Comparison of ENCODE assay signal across 13 mouse cellular contexts in the genomic region with DNA sequence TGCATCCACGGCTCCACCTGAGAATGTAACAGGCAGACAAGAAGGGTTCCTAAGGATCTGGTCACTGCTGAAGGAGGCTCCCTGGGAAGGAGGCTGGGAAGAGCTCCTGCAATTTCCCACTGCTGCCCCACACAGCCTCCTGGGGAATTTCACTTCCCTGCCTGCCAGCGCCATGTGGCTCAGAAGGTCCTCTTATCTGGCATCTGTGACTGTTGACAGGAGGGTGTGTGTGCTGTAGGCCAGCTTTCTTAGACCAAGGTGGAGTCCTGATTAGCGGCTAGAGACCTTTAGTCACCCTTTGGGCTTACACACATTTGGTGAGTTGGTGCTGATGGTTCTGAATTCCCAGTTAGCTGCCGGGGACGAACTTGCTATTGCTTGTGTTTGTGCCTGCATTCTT. TPM values are rescaled to one million over a fixed set of nuclear protein-coding genes. Genes with fewer than 3 reads are reported as not detected.
A peak's percentile ranks its signal among the peaks of the same experiment; 100 is the strongest.
DNase-seq lines count a peak whose midpoint lies in the region; ATAC-seq lines count a peak whose summit lies in the region.
"Had no signal": no experiment of that assay in that cellular context is flagged by ENCODE, and none has a peak within 500 bp of the region (broad histone marks: within the 10 kb centered on the region; RNA-seq: fewer than 3 reads in every experiment).

No protein-coding gene starts in this region.

- no peaks in the 10 kb centered on the region for H3K9me3 ChIP-seq in liver, embryonic 16.5 days (replicated peaks; ENCODE audit: control insufficient read depth, low read length)
- no peaks in the 10 kb centered on the region; the same call in 1 of the 2 replicates for H3K9me3 ChIP-seq in midbrain, embryonic 11.5 days (ENCODE audit: control insufficient read depth, low read length)

- no peaks in the 10 kb centered on the region for H3K27me3 ChIP-seq in liver, embryonic 16.5 days (ENCODE audit: control insufficient read depth, insufficient read depth, low read depth, low read length)
- no peaks in the 10 kb centered on the region for H3K27me3 ChIP-seq in midbrain, embryonic 11.5 days (ENCODE audit: control insufficient read depth, insufficient read depth, low read length)

- ATAC-seq in liver, embryonic 16.5 days (ENCODE audit: low read depth) = peak; percentile 73
- ATAC-seq in midbrain, embryonic 11.5 days (ENCODE audit: low FRiP score) = no peak

- no peak overlapping the region for H3K9ac ChIP-seq in liver, embryonic 16.5 days (ENCODE audit: low read depth, low read length)
- H3K9ac ChIP-seq in midbrain, embryonic 11.5 days (ENCODE audit: low read length) = no peak overlapping the region

- no peak overlapping the region for H3K4me2 ChIP-seq in liver, embryonic 16.5 days (ENCODE audit: low read depth, low read length)
- H3K4me2 ChIP-seq in midbrain, embryonic 11.5 days = no peak overlapping the region

- no peaks in the 10 kb centered on the region for H3K36me3 ChIP-seq in liver, embryonic 16.5 days (ENCODE audit: control insufficient read depth, insufficient read depth)
- no peaks in the 10 kb centered on the region for H3K36me3 ChIP-seq in midbrain, embryonic 11.5 days (ENCODE audit: control insufficient read depth, insufficient read depth, low read length)
- H3K36me3 ChIP-seq: forebrain, embryonic 10.5 days had no signal

- intact Hi-C loops in heart, postnatal 10 days (cut with DNase I) = no loop called here

- no peak overlapping the region for H3K4me3 ChIP-seq in liver, embryonic 16.5 days (ENCODE audit: low read depth, low read length)
- H3K4me3 ChIP-seq in midbrain, embryonic 11.5 days (ENCODE audit: low read depth, low read length) = no peak overlapping the region
- H3K4me3 ChIP-seq: forebrain, embryonic 10.5 days; left cerebral cortex, adult 2 months had no signal

- H3K4me1 ChIP-seq in liver, embryonic 16.5 days (ENCODE audit: control insufficient read depth, low read depth, low read length) = peaks cover 20% of the 10 kb centered on the region
- no peaks in the 10 kb centered on the region for H3K4me1 ChIP-seq in midbrain, embryonic 11.5 days (ENCODE audit: control insufficient read depth, insufficient read depth, low read length)

- WGBS in liver, embryonic 16.5 days (ENCODE audit: insufficient replicate concordance) = 31% methylated on average over 5 of the region's 5 CpGs
- 79% methylated on average over 5 of the region's 5 CpGs for WGBS in midbrain, embryonic 11.5 days

- peak overlapping the region; percentile 25; the same call in 1 of the 2 replicates for H3K27ac ChIP-seq in liver, embryonic 16.5 days (ENCODE audit: low read length)
- no peak overlapping the region for H3K27ac ChIP-seq in midbrain, embryonic 11.5 days (ENCODE audit: low read depth, low read length)
- H3K27ac ChIP-seq: forebrain, embryonic 10.5 days; left cerebral cortex, adult 2 months had no signal

- DNase-seq in adrenal gland, postnatal 10 days = peak; percentile 52
- DNase-seq in adrenal gland, adult 18-20 months (ENCODE audit: low spot score in 2 of 2) = no peak
- peak; percentile 21 for DNase-seq in adipocyte (ENCODE audit: low spot score)
- DNase-seq in heart, postnatal 10 days = peak; percentile 68 to 70
- no peak for DNase-seq in midbrain, embryonic 11.5 days (ENCODE audit: low spot score, missing footprints)
- no peak for DNase-seq in right cerebral cortex, postnatal 36 days (ENCODE audit: low spot score in 2 of 2)
- DNase-seq in layer of hippocampus, adult 11-12 months (ENCODE audit: low spot score) = no peak
- DNase-seq: adrenal gland, adult 2 months; kidney, adult 9 months had no signal

RNA-seq across cellular contexts. Expression of a gene that starts 28.0 kb away (rescaled TPM):
- 10 to 100 TPM; 80.4 to 82.5 TPM for total RNA-seq in adrenal gland, postnatal 10 days (2021)
- total RNA-seq in adrenal gland, adult 18-20 months (2021) = 10 to 100 TPM; 79.9 to 80.3 TPM
- total RNA-seq in heart, postnatal 10 days (2021) = 10 to 100 TPM; 52.7 to 61.1 TPM
- 3.4 and 4.5 TPM in 2 replicates for polyA plus RNA-seq in liver, embryonic 16.5 days (2015; fragmentation: Nextera tagmentation; extraction: Ambion mirVana)
- 72.8 and 75.4 TPM in 2 replicates for polyA plus RNA-seq in midbrain, embryonic 11.5 days (2014; fragmentation: Nextera tagmentation; extraction: Ambion mirVana)
- total RNA-seq: MEL had no signal

Comparison
In these comparisons a context has a peak if more than half of its experiments do, and no peak if none do; other contexts are left out.
1. DNase-seq: peak in adrenal gland, postnatal 10 days (single experiment), adipocyte (single experiment) and heart, postnatal 10 days (2 of 2); none in adrenal gland, adult 18-20 months (0 of 2), midbrain, embryonic 11.5 days (single experiment), right cerebral cortex, postnatal 36 days (0 of 2) and layer of hippocampus, adult 11-12 months (single experiment).